Mouse (Mus musculus) cerebellum, postnatal 36 days (tissue): ENCODE results near the gene Msln.

Source experiments
- DNase-seq, 2 experiments: peaks; one replicate each; pipeline ENCODE4 v3.0.0; 2021 to 2022; ENCODE audit warnings: mixed read lengths in 2 of 2

Gene Msln

GRCm38 (mm10) chr17:25754241-25754640, at the start of gene Msln:
Gene Msln (minus strand): TSS chr17:25754378.
- DNase-seq = no peak

GRCm38 (mm10) chr17:25802825-25803517, 48.8 kb upstream of the Msln start:
- peak in 1 of 2 experiments; percentile 36 for DNase-seq

- peak; percentile 64 to 77 for DNase-seq
These were observed 46.9 kb upstream of the Msln start for GRCm38 (mm10) chr17:25801029-25801428.

- DNase-seq = peak in 1 of 2 experiments; percentile 67
These were observed 42.8 kb upstream of the Msln start, which contains the start of gene Metrn for GRCm38 (mm10) chr17:25796951-25797369. Gene Metrn (minus strand): TSS chr17:25797136.

GRCm38 (mm10) chr17:25796211-25796771, 42.1 kb upstream of the Msln start:
- no peak for DNase-seq

GRCm38 (mm10) chr17:25795609-25796092, 41.5 kb upstream of the Msln start, which contains the start of gene AC134908.4:
Gene AC134908.4 (minus strand): TSS chr17:25795659.
- DNase-seq = no peak

GRCm38 (mm10) chr17:25794998-25795397, 40.8 kb upstream of the Msln start:
- DNase-seq = peak in 1 of 2 experiments; percentile 11

- peak in 1 of 2 experiments; percentile 19 for DNase-seq
These were observed 40.0 kb upstream of the Msln start for GRCm38 (mm10) chr17:25794197-25794596.

GRCm38 (mm10) chr17:25792615-25793014, 38.4 kb upstream of the Msln start, which contains the start of gene Fam173a:
Gene Fam173a (minus strand): TSS chr17:25792901.
- DNase-seq = peak; percentile 53 to 57

- DNase-seq = peak; percentile 86 to 90
These were observed 37.8 kb upstream of the Msln start for GRCm38 (mm10) chr17:25791843-25792527.

GRCm38 (mm10) chr17:25791320-25791842, 37.2 kb upstream of the Msln start:
- no peak for DNase-seq

- DNase-seq = no peak
These were observed 32.8 kb upstream of the Msln start for GRCm38 (mm10) chr17:25786781-25787504.

GRCm38 (mm10) chr17:25786280-25786679, 32.1 kb upstream of the Msln start, which contains the start of gene Ccdc78:
Gene Ccdc78 (plus strand): TSS chr17:25786580.
- no peak for DNase-seq

GRCm38 (mm10) chr17:25785281-25785745, 31.1 kb upstream of the Msln start, which contains the start of gene Haghl:
Gene Haghl (minus strand): TSS chr17:25785673.
- DNase-seq = peak; percentile 97 to 99

GRCm38 (mm10) chr17:25783861-25784574, 29.8 kb upstream of the Msln start:
- DNase-seq = no peak

- DNase-seq = peak in 1 of 2 experiments; percentile 68
These were observed 28.9 kb upstream of the Msln start for GRCm38 (mm10) chr17:25783086-25783485.

GRCm38 (mm10) chr17:25781339-25781738, 27.2 kb upstream of the Msln start:
- DNase-seq = no peak

- DNase-seq = no peak
These were observed 23.8 kb upstream of the Msln start for GRCm38 (mm10) chr17:25777948-25778347.

GRCm38 (mm10) chr17:25775318-25776062, 21.3 kb upstream of the Msln start:
- DNase-seq = no peak

GRCm38 (mm10) chr17:25773549-25774120, 19.5 kb upstream of the Msln start, which contains the start of gene Narfl:
Gene Narfl (plus strand): TSS chr17:25773776.
- peak; percentile 99 for DNase-seq
